Mouse (Mus musculus): ENCODE results near the gene Ddr1. TPM values are rescaled to one million over a fixed set of nuclear protein-coding genes. Genes with fewer than 3 reads are reported as not detected.

Gene Ddr1
- total RNA-seq, 2 experiments from 2014 or later: not detected

- ATAC-seq (replicated peaks; ENCODE audit: low FRiP score, poor library complexity, severe bottlenecking): peak; percentile 76
These were observed 21.1 kb upstream of the Ddr1 start for GRCm38 (mm10) chr17:35725286-35726232.

- no peak for ATAC-seq (replicated peaks; ENCODE audit: low FRiP score, poor library complexity, severe bottlenecking)
These were observed 17.3 kb upstream of the Ddr1 start for GRCm38 (mm10) chr17:35721676-35722075.

GRCm38 (mm10) chr17:35720340-35720727, 15.9 kb upstream of the Ddr1 start:
- no peak for ATAC-seq (replicated peaks; ENCODE audit: low FRiP score, poor library complexity, severe bottlenecking)

GRCm38 (mm10) chr17:35719616-35720339, 15.4 kb upstream of the Ddr1 start:
- ATAC-seq (replicated peaks; ENCODE audit: low FRiP score, poor library complexity, severe bottlenecking): no peak

GRCm38 (mm10) chr17:35717080-35717479, 12.7 kb upstream of the Ddr1 start:
- no peak for ATAC-seq (replicated peaks; ENCODE audit: low FRiP score, poor library complexity, severe bottlenecking)

- ATAC-seq (replicated peaks; ENCODE audit: low FRiP score, poor library complexity, severe bottlenecking): no peak
These were observed 11.7 kb upstream of the Ddr1 start for GRCm38 (mm10) chr17:35716114-35716513.

GRCm38 (mm10) chr17:35710705-35711347, 6.4 kb upstream of the Ddr1 start:
- ATAC-seq (replicated peaks; ENCODE audit: low FRiP score, poor library complexity, severe bottlenecking): 0 out of 2 replicates have a peak, but pooled peaks have one; percentile 19

- no peak for ATAC-seq (replicated peaks; ENCODE audit: low FRiP score, poor library complexity, severe bottlenecking)
These were observed 4.2 kb upstream of the Ddr1 start for GRCm38 (mm10) chr17:35708611-35709010.

GRCm38 (mm10) chr17:35707929-35708328, 3.5 kb upstream of the Ddr1 start:
- no peak for ATAC-seq (replicated peaks; ENCODE audit: low FRiP score, poor library complexity, severe bottlenecking)

- ATAC-seq (replicated peaks; ENCODE audit: low FRiP score, poor library complexity, severe bottlenecking): no peak
These were observed 1.4 kb upstream of the Ddr1 start for GRCm38 (mm10) chr17:35705836-35706235.

GRCm38 (mm10) chr17:35703751-35704271, 610 bp downstream of the Ddr1 start:
- no peak for ATAC-seq (replicated peaks; ENCODE audit: low FRiP score, poor library complexity, severe bottlenecking)

GRCm38 (mm10) chr17:35703065-35703464, 1.4 kb downstream of the Ddr1 start:
- no peak for ATAC-seq (replicated peaks; ENCODE audit: low FRiP score, poor library complexity, severe bottlenecking)

- ATAC-seq (replicated peaks; ENCODE audit: low FRiP score, poor library complexity, severe bottlenecking): no peak
These were observed 1.8 kb downstream of the Ddr1 start for GRCm38 (mm10) chr17:35702605-35703004.

- ATAC-seq (replicated peaks; ENCODE audit: low FRiP score, poor library complexity, severe bottlenecking): no peak
These were observed 2.4 kb downstream of the Ddr1 start for GRCm38 (mm10) chr17:35701978-35702461.

GRCm38 (mm10) chr17:35701203-35701977, 3.0 kb downstream of the Ddr1 start:
- ATAC-seq (replicated peaks; ENCODE audit: low FRiP score, poor library complexity, severe bottlenecking): no peak

GRCm38 (mm10) chr17:35700371-35700961, 4.0 kb downstream of the Ddr1 start:
- ATAC-seq (replicated peaks; ENCODE audit: low FRiP score, poor library complexity, severe bottlenecking): no peak

GRCm38 (mm10) chr17:35699919-35700318, 4.5 kb downstream of the Ddr1 start:
- no peak for ATAC-seq (replicated peaks; ENCODE audit: low FRiP score, poor library complexity, severe bottlenecking)

- no peak for ATAC-seq (replicated peaks; ENCODE audit: low FRiP score, poor library complexity, severe bottlenecking)
These were observed 5.9 kb downstream of the Ddr1 start for GRCm38 (mm10) chr17:35698501-35698883.
